Mouse (Mus musculus) layer of hippocampus, adult 9-10 months (tissue): ENCODE results near the gene Mettl1.
"Not testable (repeated sequence)": the region's sequence is repeated elsewhere in the genome, so short reads cannot be mapped to it uniquely, and the experiment has no call there.

ENCODE experiments used
- DNase-seq: peaks from one replicate; pipeline ENCODE4 v3.0.0; 2022; ENCODE audit warnings: low spot score

Mettl1 gene

GRCm38 (mm10) chr10:127047954-127048353 is 6.7 kb downstream of the Mettl1 start, which contains the start of gene Cyp27b1:
Gene Cyp27b1 (plus strand): TSS chr10:127048250.
- DNase-seq = no peak

GRCm38 (mm10) chr10:127048608-127049394 is 7.6 kb downstream of the Mettl1 start:
- no peak for DNase-seq

DNA sequence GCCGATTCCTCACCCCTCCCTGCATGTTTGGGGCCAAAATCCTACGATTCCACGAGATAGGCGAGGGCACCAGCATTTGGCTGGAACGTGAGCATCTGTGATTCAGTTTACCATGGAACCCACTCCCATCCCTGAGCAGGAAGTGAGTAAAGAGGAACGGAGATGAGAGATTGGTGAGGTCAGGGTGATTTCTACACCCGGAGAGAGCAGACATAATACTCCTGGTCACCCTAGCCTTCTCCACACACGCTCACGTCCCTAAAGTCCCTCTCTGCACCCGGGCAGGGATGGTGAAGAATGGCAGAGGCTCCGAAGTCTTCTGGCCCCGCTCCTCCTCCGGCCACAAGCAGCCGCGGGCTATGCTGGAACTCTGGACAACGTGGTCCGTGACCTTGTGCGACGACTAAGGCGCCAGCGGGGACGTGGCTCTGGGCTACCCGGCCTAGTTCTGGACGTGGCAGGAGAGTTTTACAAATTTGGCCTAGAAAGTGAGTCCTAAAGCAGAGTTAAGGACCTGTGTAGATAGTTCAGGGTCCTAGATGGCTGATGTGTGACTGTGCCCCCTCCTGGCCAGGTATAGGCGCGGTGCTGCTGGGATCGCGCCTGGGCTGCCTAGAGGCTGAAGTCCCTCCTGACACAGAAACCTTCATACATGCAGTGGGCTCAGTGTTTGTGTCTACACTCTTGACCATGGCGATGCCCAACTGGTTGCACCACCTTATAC is 8.3 kb downstream of the Mettl1 start:
- DNase-seq = no peak

DNA sequence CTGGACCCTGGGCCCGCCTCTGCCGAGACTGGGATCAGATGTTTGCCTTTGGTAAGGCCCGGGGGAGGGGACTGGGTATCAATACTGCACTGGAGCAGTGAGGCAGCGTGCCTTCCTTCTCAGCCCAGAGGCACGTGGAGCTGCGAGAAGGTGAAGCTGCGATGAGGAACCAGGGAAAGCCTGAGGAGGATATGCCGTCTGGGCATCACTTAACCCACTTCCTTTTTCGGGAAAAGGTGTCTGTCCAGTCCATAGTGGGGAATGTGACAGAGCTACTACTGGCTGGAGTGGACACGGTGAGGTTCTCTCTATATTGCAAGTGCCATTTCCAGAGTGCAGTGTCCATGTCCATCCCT is 8.9 kb downstream of the Mettl1 start:
- DNase-seq = no peak

DNA sequence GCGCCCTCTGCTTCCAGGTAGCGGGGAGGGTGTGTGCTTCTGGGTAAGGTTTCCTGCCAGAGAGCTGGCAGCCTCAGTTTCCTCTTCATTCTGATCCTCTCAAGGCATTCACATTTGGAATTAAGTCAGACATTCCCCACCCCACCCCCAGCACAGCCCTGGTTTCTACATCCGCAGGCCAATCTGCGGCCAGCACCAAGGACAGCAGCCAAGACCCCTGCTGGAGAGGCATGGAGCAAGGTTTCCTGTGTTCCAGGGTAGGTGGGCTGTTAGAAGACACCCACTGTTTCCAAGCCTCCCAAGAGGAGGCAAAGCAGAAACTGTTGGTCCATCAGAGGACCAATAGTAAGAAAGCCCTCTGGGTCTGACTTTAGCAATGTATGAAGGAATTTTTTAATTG is 13.4 kb downstream of the Mettl1 start:
- no peak for DNase-seq

- DNase-seq = no peak
These were observed 14.2 kb downstream of the Mettl1 start for GRCm38 (mm10) chr10:127055406-127055805.

GRCm38 (mm10) chr10:127056490-127056889 is 15.3 kb downstream of the Mettl1 start:
- DNase-seq = no peak

GRCm38 (mm10) chr10:127058161-127058560 is 16.9 kb downstream of the Mettl1 start:
- no peak for DNase-seq

- no peak for DNase-seq
These were observed 17.5 kb downstream of the Mettl1 start for GRCm38 (mm10) chr10:127058708-127059107.

DNA sequence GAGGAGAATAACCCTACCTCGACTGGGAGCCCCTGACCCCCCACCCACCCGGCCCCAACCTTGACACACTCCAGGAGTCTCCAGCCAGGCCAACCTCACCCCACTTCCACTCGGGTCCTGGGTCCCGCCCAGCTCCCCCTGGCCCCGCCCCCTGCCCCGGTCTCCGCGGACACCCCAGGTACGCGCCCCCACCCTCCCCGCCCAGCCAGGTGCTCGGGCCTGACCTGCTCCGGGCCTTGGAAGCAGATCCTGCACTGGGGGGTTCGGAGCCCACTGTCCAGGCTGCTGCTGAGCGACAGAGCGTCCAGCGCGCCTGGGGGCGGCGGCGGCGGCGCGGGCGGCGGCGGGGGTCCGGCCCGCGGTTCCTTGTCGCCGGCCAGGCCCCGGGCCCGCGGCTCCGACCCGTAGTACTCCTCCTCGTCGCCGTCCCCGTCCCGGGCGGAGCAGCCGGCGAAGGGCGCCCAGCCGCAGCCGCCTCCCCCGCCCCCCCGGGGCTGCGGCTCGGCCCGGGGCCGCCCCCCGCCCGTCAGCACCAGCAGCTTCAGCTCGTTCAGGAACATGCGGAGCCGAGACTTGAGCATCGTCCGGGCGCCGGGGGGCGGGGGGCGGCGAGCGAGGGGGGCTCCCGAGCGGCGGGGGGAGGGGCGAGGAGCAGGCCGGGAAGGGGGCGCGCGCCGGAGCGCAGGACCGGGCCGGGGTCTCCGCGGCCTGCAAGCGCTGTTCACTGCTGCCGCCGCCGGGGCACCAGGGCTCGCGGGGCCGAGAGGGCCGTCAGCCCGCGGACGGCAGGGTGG is 18.2 kb downstream of the Mettl1 start:
- no peak for DNase-seq

DNA sequence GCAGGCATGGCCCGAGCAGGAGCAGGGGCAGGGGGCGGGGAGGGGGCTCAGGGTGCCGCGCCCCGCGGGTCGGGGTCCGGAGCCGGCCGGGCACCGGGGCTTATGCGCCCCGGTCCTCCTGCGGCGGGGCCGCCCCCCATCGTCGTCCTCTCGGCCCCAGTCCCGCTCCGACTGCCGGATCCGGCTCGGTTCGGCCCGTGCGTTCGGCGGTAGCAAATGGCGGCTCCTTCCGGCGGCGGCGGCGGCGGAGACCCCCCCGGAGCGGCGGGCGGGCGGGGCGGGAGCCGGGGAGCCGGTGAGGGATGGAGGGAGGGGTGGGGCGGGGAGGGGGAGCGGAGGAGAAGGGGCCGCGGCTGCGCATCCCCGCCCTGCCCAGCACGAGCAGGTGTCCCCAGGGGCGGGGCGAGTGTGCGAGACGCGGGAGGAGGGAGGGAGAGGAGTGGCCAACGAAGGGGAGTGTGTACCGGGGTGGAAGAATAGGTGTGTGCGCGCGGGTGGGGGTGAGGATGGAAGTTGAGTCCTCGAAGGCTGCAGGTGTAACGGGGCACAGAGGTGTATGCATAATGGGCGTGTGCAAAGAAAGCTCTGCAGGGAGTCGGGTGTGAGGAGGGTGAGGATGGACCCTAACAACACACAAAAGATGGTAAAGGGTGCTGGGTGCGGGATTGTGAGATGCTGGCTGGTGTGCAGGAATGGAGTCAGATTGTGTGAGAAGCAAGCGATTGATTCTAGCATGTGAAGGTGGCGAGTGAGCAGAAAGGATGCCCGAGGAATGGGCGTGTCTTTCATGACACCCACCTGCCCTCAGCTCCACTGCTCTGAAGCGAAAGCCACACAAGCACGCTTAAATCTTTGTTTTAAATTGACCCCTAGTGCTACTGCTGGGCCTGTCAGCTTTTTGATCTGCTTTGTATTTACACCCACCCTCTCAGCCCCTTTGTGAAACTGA is 19.0 kb downstream of the Mettl1 start, which contains the start of gene March9:
TSS of gene March9 (minus strand) at position 217 of the 949 bp plus-strand sequence.
- DNase-seq = no peak

DNA sequence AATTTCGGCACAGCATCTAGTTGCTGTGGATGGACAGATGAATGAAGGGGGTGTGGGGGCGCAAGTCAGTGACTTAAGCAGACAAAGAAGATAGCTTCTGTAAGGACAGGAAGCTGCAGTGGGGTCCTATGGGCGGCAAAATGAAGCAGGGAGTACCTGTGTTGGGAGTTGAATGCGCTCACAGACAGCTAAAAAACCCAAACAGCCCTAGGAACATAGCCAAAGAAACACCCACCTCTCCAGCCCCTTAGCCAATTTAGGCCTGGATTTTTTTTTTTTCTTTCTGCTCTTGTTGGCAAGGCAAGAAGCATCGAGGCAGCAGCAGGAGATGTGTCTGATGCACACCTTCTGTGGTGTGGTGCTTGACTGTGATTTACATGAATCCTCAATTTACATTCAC is 19.9 kb downstream of the Mettl1 start:
- no peak for DNase-seq

GRCm38 (mm10) chr10:127061513-127061912 is 20.3 kb downstream of the Mettl1 start:
- DNase-seq = no peak

- not testable (repeated sequence) for DNase-seq
These were observed 20.9 kb downstream of the Mettl1 start for GRCm38 (mm10) chr10:127062101-127062500.

DNA sequence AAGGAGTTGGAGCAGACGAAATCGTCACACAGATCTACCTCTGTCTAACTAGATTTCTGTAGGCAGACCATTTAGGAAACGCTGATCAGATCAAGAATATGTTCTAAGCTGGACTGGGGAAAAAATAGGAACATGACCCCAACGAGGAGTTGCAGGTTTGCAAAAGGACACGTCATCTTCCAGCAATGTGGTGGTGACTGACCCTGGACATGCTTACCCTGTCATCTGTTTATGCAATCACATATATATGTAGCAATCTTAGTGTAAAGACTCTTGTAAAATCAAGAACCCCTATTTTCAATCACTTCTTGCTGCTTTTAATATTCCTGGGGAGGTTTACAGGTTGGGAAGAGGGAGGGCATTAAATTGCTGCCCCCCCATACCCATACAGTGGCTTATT is 21.3 kb downstream of the Mettl1 start:
- DNase-seq = no peak

GRCm38 (mm10) chr10:127063239-127063872 is 22.1 kb downstream of the Mettl1 start, which contains the start of gene Cdk4:
Gene Cdk4 (plus strand): TSS chr10:127063534.
- DNase-seq = peak; percentile 94

DNA sequence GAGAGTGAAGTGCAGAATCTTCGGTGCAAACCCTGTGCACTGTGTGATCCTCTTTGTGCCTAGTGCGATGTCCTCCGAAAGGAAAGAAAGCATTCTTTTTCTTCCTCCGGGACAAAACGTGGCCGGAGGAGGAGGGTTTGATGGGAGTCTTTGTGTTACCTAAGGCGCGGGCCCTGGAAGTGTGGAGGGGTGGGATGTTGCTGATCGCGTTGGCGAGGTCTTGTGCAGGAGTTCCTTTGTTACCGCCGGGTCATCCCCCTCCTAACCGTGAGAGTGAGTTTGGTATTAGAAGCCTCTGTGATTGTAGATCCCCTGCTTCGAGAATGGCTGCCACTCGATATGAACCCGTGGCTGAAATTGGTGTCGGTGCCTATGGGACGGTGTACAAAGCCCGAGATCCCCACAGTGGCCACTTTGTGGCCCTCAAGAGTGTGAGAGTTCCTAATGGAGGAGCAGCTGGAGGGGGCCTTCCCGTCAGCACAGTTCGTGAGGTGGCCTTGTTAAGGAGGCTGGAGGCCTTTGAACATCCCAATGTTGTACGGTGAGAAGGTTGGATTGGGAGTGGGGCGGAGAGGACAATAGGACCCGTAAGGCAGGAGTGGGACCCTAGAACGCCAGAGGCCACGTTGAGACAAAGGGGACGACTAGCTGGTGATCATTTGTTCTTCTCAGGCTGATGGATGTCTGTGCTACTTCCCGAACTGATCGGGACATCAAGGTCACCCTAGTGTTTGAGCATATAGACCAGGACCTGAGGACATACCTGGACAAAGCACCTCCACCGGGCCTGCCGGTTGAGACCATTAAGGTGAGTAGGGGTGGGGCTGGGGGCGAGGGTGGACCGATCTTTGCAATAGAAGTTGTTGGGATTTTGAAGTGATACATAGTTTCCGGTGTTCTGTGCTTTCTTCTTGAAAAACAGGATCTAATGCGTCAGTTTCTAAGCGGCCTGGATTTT is 23.0 kb downstream of the Mettl1 start:
- DNase-seq = no peak

DNA sequence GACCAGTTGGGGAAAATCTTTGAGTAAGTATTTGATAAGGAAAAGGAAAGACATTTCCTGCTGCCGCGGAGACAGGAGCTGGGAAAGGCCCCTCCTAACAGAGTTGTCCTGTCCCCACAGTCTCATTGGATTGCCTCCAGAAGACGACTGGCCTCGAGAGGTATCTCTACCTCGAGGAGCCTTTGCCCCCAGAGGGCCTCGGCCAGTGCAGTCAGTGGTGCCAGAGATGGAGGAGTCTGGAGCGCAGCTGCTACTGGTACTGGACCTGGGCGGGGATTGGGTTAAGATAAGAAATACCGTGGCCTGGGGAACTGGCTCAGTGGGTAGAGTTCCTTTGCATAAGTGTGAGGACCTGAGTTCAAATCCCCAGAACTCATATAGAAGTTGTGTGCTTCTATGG is 24.8 kb downstream of the Mettl1 start:
- DNase-seq = no peak

- DNase-seq = no peak
These were observed 25.4 kb downstream of the Mettl1 start for GRCm38 (mm10) chr10:127066519-127067018.
